Mouse (Mus musculus) adrenal gland, postnatal 14 days (tissue): ENCODE measurements at regions not wholly inside any gene's neighbourhood (a gene's known extent, or its start where the extent isn't known, plus 50 kb on each side); places are given as distances from the start of the nearest gene placed in this dataset.

Experiments
- DNase-seq: peaks from one replicate; pipeline ENCODE4 v3.0.0; 2021; ENCODE audit warnings: mixed read lengths

DNA sequence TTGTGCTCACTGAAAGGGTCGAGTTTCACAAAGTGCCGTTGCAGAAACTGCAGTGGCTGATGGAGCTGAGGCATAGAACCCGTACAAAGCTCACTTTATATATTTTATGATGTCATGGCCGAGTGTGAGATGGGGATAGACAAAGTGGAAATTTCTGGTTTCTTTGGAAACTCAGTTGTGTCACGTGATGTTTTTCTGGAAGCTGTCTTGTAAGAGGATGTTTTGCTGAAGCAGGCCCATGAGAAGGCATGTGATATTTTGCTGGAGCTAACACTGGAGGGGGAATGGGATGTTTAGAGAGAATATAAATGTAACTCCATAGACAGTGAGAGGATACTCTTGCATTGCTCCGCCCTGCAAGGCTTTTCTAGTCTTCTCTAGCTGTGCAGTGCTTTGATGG is 311.7 kb downstream of the Tmem132b start:
- no peak for DNase-seq

DNA sequence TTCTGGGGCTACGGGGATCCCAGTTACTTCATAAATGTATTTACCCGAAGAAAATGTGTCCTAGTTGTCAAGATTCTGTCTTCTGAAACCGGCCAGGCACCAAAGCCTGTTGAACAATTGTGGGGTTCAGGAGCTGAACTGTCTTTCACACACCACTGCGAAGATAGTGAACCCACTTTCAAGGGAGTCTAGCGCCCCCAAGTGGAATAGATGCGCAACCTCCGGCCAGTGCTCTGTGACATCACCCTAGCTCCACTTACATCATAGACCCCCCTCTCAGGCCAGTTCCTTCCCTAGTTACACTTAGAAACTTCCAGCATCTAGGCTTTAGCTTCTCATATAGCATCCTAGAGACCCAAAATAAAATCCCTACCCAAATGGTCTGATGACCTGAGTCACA is 318.1 kb downstream of the Tmem132b start:
- DNase-seq = no peak

DNA sequence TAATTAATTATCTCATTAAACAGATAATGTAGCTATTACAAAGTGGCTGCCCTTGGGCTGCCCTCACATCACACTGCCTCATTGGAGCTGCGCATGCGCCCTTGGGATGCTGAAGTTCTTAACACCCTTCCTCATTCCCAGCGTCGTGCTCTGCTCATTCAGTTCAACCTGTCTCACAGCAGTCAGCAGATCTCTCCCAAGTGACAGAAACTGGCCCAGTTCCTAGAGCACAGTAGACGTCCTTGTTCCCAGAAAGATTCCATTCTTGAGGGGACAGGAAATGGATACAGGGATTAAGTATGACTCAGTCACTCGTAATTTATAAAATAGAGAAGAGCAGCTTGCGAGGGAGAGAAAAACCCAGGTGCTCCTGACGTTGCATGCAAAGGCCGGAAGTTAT is 344.7 kb downstream of the Tmem132b start:
- no peak for DNase-seq

DNA sequence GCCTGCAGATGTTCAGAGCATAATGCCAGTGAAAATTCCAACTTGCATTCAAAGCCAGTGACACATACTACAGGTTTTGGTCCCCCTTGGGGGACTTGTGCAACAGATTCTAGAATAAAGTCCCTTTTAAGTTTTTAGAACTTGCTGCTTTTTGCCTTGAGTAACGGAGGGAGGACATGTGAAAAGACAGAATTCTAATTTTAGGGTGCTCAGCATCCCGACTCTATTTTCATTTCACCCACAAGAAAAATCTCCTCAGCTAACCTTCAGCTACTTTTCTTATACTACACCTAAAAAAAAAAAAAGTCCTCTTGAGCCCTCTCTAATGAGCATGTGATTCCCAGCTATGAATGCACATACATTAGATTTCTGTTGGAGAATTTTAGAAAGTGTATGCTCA is 357.3 kb downstream of the Tmem132b start:
- DNase-seq = no peak

DNA sequence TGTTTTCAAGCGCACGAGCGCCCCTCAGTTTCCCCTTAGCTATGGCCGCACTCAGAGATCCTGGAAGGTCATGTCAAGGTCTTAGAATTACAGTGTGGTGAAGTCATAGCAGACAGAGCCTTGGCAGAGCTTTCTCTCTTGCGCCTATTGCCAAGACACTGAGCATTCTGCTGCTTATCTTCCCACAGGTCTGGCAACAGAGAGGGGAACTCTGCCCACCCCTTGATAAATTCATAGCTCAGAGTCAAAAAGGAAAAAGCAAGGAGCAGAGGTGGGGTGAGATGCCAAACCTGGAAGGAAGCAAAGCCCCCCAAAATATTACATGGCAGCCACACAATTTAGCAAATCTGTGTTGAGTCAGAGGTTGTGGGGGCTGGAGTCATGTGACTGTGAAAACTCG is 362.3 kb downstream of the Tmem132b start:
- DNase-seq = no peak

DNA sequence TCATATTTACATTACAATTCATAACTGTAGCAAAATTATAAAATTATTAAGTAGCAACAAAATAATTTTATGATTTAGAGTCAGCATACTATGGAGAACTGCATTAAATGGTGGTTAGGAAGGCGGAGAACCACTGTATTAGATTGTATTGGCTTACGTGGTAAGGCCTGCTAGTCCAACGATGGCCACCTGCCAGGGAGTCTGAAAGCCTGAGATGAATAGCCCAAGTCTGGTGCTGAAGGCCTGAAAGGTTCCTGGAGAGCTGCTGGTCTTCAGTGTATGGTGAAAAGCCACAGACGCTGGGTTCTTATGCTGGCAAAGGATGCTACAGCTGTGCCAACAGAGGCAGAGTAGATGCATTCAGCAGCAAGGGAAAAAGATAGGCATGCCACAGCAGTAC is 370.5 kb downstream of the Tmem132b start:
- no peak for DNase-seq

DNA sequence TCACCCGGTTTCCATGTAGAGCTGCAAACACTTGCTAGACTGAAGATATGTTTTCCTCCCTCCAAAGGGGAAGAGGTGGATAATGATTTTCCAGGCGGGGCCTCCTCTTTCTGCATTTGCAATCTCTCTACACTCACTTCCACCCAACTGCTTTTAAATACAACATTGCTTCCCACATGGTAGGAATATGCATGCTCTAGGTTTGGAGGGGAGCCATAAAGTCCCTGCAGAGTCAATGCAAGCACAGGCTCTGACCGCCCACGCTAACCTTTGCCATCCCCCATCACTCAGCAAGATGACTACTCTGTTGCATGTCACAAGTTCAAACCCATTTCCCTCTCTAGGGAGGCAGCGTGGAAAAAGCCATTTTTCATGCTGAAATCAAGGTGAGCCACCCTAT is 372.9 kb downstream of the Tmem132b start:
- no peak for DNase-seq

DNA sequence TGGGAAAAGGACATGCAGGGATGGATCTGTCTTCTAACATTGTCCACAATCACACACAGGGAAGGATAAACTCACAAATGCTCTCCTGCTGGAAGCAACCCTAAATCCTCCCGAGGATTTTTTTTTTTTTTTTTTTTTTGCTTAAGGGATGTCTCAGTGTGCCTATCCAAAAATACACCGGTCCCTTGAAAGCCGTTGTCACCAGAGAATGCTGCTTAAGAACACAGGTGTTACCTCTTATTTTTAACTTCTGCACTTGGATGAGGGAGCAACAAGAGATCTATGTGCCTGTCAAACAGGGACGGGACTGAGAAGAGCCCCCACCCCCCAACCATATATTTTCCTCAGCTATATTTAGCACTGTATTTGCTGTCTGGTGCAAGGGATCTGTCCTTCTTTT is 375.8 kb downstream of the Tmem132b start:
- DNase-seq = no peak

DNA sequence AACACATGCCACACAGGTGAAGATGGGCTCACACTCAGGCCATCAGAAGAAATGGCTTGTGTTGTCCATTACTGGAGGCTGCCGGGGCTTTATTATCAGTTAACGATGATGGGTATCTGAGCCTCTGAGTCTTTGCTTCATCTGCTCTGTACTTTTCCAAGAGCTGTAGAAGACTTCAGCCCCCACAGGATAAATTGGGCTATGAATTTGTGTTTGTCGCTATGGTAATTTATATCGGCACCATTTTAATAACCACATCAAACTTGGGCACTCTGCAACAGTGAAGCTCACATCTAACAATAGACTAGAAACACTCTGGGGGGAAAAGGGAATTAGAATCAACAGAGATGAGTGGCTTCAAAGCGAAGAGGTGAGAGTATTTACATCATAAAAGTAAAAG is 376.3 kb downstream of the Tmem132b start:
- no peak for DNase-seq

DNA sequence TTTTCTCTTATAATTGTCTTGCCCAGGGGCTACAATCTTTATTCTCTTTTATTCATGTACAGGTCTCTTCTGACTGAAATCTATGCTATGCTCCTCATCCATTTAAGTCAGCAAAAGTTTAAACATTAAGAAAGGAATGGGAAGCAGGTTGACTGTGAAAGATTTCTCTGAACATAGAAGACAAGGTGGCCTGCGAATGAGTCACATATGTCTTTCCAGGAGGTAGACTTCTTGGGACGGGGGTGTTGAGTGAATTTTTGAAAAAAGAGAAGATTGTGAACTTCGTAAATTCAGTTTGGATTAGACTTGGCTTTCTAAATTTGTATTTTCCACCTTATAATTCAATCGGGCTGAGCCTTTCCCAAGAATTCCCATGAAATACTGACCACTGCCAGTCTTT is 384.3 kb downstream of the Tmem132b start:
- no peak for DNase-seq

DNA sequence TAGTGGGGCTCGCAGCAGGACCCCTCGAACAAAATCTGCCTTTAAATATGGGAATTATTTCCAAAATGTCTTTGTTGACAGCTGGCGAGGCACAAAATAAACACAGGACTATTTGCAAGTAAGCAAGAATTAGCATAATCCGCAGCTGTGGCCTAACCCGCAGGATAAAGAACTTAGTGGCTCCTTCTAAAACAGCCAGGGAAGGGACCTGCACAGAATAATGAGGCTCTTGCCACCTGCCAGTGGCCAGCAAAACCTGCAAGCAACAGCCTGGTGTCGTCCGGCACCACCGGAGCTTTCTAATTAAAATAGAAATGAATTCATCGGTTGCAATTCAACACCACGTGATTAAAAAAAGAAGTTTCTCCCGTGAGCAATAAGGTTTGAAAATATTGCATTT is 389.4 kb downstream of the Tmem132b start:
- DNase-seq = no peak

DNA sequence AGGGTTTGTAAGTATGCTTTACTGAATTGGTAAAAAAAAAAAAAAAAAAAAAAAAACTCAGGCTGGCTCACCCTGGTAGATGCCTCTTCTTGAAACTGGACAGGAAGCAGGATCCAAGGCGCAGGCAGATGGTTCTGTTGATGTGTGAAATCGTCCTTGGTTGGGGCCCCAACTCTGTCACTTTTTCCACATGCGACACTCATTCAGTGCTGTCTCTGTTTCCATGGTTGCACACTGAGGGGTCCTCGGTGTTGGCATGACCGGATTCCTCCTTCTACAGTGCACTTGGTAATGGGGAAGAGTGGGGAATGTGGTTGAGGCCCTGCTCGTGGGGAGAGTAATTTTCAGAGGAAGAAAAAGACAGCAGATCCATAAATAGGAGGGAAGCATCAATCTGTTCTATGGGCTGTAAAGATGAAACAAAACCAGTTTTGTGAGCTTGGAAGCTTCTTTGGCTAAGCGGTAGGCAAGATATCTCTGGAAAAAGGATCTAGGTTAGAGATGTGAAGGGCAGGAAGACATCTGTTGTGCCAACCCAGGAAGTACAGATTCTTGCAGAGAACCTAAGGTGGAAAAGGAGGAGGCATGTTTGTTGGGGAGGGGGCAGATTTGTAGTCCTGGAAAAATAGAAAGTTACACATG is 394.4 kb downstream of the Tmem132b start:
- no peak for DNase-seq

DNA sequence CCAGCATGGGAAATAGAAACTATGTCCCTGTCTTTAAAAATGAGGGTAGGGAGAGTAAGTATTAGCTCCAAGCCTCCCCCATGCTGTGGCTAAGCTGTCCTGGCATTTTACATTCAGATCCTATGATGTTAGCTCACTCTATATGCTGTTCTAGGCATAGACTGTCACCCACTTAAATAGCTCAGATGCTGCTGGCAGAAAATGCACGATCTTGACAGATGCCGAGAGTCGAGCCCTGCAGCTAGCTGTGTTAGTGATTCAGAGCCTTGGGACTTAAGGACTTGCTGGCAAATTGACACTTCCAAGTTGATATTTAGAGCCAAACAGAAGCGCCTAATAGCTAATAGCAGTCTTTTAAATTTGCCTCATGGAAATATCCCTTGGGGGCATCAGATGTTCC is 399.9 kb downstream of the Tmem132b start:
- DNase-seq = no peak

DNA sequence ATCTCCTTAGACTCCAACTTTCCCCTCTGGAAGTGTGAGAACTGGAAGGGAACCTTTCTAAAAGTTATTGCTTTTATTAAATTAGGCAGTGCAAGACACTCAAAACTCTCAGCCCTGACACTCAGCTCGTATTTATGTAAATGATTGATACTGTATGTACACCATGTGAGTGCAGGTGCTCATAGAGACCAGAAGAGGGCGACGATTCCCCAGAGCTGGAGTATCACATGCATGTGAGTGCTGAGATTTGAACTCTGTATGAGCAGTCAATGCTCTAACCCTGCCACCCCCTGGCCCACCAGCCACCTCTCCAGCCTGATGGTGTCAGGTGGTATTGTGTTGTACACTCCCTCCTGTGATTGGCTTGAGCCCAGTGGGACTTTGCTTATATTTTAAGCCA is 407.8 kb downstream of the Tmem132b start:
- DNase-seq = no peak

DNA sequence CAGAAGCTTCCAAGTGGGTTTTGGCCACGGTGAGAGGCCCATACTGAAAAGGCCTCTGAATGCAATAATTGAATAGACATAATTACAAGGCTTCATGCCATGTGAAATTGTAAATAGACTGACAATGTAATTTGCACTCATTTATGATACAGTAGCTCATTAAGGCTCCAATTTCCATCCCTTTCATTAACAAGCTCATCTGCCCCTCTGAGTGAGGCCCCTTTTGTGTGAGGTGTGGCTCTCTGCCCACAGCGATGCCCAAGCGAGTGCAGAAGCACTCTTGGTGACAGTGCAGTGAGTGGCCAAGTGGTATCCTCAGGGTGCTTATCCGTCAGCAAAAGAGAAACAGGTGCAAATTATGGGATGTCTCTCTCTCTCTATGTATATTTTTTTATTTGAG is 415.2 kb downstream of the Tmem132b start:
- no peak for DNase-seq

DNA sequence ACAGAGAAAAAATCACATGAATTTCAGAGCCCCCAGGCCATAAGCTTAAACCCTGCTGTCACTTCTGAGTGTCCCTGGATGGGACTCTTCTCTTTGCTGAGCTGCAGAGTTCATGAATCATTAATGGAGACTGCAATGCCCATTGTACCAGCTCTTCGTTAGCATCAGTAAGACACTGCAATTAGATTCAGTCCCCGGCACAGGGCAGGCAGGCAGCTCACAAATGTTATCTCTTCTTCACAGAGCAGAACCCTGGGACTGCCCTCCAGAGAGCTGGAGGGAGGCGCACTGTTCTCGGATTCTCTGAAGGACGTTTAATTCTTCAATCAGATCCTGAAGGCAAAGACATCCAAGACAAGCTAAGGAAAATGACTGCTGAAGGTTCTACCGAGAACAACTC is 420.1 kb downstream of the Tmem132b start:
- DNase-seq = no peak

DNA sequence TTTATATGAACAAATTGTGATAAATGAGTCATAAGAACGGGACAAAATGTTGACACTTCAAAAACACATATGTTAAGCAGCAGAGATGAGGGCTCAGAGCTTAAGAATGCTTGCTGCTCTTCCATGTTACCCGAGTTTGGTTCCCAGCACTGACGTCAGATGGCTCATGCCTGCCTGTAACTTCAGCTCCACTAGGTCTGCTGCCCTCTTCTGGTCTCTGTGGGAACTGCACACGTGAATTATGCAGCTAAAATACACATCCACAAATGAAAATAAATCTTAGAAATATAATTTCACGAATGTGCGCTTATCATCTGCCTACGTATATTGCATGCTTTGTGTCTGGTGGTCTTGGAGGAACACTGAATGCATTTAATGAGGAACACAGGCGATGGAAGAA is 432.5 kb downstream of the Tmem132b start:
- peak; percentile 16 for DNase-seq

DNA sequence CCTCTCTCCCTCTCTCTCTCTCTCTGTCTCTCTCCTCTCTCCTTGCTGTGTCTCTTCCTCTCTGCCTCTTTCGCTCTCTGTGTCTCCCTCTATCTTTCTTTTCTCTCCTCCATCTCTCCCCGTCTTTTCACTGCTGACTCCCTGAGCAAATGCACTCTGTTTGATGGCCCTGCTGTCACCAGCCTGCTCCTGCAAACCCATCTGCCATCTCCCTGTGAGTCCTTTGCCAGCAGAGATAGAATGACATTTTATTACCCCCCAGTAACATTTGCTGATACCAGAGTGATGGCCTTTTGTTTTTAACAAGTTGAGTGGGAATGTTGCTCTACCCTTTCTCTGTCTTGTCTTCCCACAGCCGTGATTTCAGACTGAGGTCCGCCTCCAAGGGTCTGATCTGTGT is 436.6 kb downstream of the Tmem132b start:
- no peak for DNase-seq

DNA sequence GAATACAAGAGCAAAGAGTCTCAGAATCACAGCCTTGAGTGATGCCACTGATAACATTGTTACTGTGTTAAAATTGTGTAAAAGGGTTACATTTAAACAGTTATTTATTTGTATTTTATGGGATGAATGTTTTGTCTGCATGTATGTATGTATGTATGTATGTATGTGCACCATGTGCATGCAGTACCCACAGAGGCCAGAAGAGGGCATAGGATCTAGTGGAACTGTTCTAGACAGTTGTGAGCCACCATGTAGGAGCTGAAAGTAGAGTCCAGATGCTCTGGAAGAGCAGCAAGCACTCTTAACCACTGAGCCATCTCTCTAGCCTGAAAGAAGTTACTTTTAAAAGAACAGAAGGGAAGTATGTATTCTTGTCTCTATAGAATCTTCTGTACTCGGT is 442.5 kb downstream of the Tmem132b start:
- DNase-seq = no peak

DNA sequence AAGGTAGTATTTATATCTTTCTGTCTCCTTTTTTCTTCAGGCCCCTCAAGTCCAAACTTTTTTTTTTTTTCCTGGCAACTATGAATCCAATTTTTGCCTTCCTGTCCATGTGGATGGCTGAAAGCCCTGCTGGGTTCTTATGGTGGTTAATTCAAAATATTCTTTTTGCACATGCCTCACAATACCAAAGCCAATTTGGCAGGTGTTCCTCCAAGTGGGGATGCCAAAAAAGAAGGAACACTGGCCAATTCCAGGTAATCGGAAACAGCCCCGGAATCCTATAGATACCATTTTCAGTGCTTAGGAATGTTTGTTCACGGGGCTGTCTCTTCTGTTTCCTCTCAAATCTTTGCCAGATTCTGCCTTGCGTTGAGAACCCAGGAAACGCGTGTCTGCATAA is 448.2 kb downstream of the Tmem132b start:
- DNase-seq = no peak

DNA sequence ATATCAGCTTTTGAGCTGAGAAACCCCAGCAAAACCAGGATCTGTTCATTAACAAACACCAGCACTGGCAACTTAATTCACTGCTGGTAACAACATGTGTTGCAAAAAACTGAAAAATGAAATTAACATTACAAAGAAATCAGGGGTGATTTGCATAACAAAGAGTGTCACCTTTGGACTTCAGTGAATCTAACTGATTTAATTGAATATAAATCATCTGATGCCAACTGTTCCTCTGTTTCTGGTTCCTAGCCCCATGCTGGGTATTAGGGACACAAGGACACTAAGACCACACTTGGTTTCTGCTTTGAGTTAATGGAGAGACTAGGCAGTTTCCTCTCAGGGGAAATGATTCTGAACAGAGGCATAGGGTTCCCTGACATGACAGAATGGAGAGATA is 453.8 kb downstream of the Tmem132b start:
- DNase-seq = no peak

DNA sequence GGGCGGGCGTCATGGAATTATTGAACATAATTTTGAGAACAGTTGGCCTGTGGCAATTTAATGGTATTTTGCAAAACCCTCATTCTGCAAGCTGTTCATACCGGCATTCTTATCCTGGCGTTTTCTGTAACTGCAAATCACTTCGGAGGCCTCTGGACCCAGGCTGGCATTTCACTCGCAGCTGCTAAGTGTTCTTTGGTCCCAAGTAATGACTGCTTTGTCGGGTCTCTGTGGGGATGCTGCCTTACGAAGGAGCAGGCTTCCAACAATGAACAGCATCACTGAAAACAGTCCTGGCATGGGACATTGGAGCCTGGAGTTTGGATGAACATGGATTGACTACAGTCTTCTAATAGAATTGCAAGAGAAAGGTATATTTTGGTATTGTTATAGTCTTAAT is 465.6 kb downstream of the Tmem132b start:
- DNase-seq = no peak

DNA sequence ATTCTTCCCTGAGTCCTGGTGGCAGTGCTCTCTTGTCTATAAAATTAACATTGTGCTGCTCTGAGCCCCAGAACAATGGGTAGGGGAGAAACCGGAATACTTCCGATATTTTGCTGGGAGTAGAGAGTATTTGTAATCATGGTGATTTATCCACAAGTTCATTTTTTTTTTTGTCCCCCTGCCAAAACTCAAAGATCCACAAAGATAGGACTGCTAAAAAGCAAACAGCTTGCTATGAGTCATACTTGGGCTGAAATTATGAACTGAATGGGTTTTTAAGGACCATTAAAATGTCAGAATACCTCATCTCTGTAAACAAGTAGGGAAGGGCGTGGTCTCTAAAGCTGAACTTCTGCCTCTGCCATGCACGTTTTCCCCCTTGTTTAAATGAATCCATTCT is 476.3 kb downstream of the Tmem132b start:
- DNase-seq = no peak

DNA sequence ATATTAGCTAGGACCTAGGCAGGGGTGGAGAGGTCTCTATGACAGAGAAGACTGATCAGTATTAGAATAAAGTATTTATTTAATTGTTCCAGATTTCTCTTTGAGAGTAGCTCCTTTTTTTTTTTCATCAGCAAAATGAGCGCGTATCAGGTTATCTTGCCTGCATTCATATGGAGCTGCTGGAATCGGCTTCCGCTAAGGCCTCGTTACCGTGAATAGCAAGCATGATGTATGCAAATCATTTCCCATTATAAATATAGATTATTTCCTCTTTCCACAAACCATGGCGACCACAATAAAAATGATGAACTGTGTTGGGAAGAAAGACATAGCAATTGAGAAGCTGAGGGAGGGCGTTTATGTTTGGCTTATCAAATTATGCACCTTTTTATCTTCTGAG is 476.7 kb downstream of the Tmem132b start:
- no peak for DNase-seq

DNA sequence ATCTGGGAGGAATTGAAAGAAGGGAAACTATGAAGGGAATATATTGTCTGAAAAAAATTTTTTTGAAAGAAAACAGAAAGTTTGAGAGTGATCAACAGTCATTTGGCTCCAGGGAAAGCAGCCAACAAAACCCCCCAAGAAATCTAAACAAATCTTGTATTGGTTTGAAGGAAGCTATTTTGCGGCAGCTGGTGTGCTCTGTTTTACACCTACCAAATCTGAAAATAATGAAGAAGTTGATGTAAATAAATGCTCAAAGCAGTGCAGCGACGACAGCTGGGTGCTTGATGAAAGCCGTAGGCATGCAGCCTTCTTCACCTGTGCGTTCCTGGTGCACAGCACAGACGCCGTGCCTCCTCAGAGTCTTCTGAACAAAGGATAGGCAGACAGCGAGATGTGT is 488.2 kb downstream of the Tmem132b start:
- no peak for DNase-seq
